Mouse (Mus musculus): ENCODE data around the gene Lrrc36. TPM values are rescaled to one million over a fixed set of nuclear protein-coding genes. Genes with fewer than 3 reads are reported as not detected.

Lrrc36 gene
- total and polyA plus RNA-seq, 3 experiments = 0.06 TPM; not detected in 2

DNA sequence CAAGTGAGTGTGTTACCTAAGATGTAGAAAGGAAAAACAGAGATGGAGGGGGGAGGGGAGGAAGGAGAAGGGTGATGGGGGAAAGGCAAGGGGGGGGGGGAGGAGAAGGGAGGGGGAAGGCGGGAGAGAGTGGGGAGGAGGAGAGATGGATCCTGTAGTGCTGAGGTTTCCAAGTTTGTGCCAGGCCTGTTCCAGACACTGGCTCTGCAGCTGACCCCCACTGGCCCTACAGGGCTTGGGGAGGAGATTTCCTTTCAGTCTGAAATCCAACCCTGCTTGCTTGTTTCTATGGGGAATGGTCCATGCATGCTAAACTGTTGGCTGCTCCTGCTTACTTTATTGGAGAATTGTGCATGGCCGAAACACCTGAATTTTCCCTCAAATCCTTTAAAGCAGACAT lies 95.4 kb downstream of the Lrrc36 start:
- no peaks in the 10 kb centered on the region for H3K79me2 ChIP-seq (ENCODE audit: control insufficient read depth, insufficient read depth, low read length, poor library complexity)
- H3K27me3 ChIP-seq (ENCODE audit: control insufficient read depth in 1 of 2, insufficient read depth in 2 of 2, low read length in 2 of 2) = no peaks in the 10 kb centered on the region
- peaks cover 4 to 8% of the 10 kb centered on the region in 2 experiments for H3K4me1 ChIP-seq (ENCODE audit: control insufficient read depth in 1 of 2, insufficient read depth in 2 of 2, low read length in 2 of 2)
- TF ChIP-seq POLR2A (IDR thresholded peaks at IDR 0.05; ENCODE audit: control insufficient read depth in 1 of 2, insufficient read depth in 1 of 2, low read depth in 1 of 2, low read length in 2 of 2, poor library complexity in 1 of 2) (no peak), ZMIZ1 (IDR thresholded peaks at IDR 0.05; ENCODE audit: low read depth, low read length) (no peak), CHD2 (IDR thresholded peaks at IDR 0.05; ENCODE audit: low read length) (no peak), MYB (IDR thresholded peaks at IDR 0.05; ENCODE audit: low read depth, low read length) (no peak), E2F4 (IDR thresholded peaks at IDR 0.05; ENCODE audit: borderline replicate concordance, low read depth, low read length) (no peak)
- no peaks in the 10 kb centered on the region for H3K9me3 ChIP-seq (replicated peaks; ENCODE audit: insufficient read depth, low read length)
- no peak overlapping the region for H3K9ac ChIP-seq (ENCODE audit: control insufficient read depth, low read depth, low read length, poor library complexity, severe bottlenecking)
- peaks cover 0 to 2% of the 10 kb centered on the region in 2 experiments; a peak in 2 of 4 replicates for H3K36me3 ChIP-seq (ENCODE audit: control insufficient read depth in 1 of 2, insufficient read depth in 2 of 2, low read length in 2 of 2)
- H3K27ac ChIP-seq (ENCODE audit: control insufficient read depth, low read depth, low read length) = no peak overlapping the region
- no peak overlapping the region for H3K4me3 ChIP-seq (ENCODE audit: control insufficient read depth in 1 of 2, insufficient read depth in 1 of 2, low read depth in 2 of 2, low read length in 2 of 2)
- no peak for DNase-seq (ENCODE audit: low read depth, low spot score)

DNA sequence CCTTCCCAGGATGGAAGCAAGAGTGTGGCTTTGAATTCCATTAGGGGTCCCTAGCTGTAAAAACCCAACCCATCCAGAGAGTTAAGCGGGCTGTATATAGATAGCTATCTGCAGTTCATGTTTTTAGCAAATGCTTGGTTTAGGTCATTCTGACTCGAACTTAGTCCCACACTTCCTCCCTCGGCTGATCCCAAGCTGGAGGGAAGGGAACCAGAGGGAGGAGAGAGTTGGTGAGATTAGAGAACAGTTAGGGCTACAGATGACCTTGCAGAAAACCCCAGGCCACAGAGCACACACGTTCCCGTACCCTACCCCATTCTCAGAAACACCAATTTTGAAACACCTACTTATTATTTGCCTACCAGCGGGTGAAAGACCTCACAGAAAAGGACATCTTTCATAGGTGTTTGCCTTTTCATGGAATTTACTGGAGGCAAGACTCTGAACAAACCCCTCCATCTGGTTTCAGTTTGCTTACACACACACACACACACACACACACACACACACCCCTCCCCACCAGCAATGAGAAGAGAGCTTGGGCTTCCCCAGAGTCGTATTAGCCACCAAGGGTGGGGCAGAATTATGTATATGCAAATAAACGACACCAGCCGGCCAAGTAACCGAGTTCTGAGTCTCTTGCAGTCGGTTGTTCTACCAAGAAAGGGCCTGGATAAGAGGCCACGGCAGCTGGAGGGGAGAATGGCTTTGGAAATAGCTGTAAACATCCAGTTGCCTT lies 96.8 kb downstream of the Lrrc36 start:
- TF ChIP-seq MAX (IDR thresholded peaks at IDR 0.05; ENCODE audit: low read length) (no peak), MAZ (IDR thresholded peaks at IDR 0.05; ENCODE audit: low read depth, low read length) (peak; percentile 78), ZMIZ1 (IDR thresholded peaks at IDR 0.05; ENCODE audit: low read depth, low read length) (0 out of 2 replicates have a peak, but pooled peaks have one; percentile 22), GATA1 (IDR thresholded peaks at IDR 0.05; ENCODE audit: low read depth, low read length) (peak; percentile 22; the same call in 1 of the 2 replicates)
- Histone ChIP-seq H3K27me3 (ENCODE audit: control insufficient read depth in 1 of 2, insufficient read depth in 2 of 2, low read length in 2 of 2) (no peaks in the 10 kb centered on the region), H3K36me3 (ENCODE audit: control insufficient read depth in 1 of 2, insufficient read depth in 2 of 2, low read length in 2 of 2) (peaks cover 0 to 2% of the 10 kb centered on the region in 2 experiments; a peak in 2 of 4 replicates), H3K4me1 (ENCODE audit: control insufficient read depth in 1 of 2, insufficient read depth in 2 of 2, low read length in 2 of 2) (peaks cover 4 to 8% of the 10 kb centered on the region in 2 experiments), H3K4me3 (ENCODE audit: control insufficient read depth in 1 of 2, insufficient read depth in 1 of 2, low read depth in 2 of 2, low read length in 2 of 2) (peak overlapping the region; percentile 52 to 57), H3K27ac (ENCODE audit: control insufficient read depth, low read depth, low read length) (peak overlapping the region; percentile 41), H3K9me3 (replicated peaks; ENCODE audit: insufficient read depth, low read length) (no peaks in the 10 kb centered on the region), H3K79me2 (ENCODE audit: control insufficient read depth, insufficient read depth, low read length, poor library complexity) (no peaks in the 10 kb centered on the region), H3K9ac (ENCODE audit: control insufficient read depth, low read depth, low read length, poor library complexity, severe bottlenecking) (peak overlapping the region; percentile 62)
- peak; percentile 63 for DNase-seq (ENCODE audit: low read depth, low spot score)

Other genes with a start within 250 kb of the Lrrc36 start
- gene Cbfb, start 242.9 kb upstream of the Lrrc36 start, total RNA-seq (2012; rRNA removed) = 32.5 and 40.6 TPM in 2 replicates
- gene Cbfb, start 242.9 kb upstream of the Lrrc36 start, polyA plus RNA-seq (2012; ENCODE audit: insufficient read depth in 1 of 2, insufficient read length in 2 of 2, low read depth in 1 of 2, low replicate concordance in 2 of 2, missing spikeins in 1 of 2) = 10 to 100 TPM in 1 of 2 experiments, not detected in 1; 37.9 TPM
- gene D230025D16Rik, start 188.4 kb upstream of the Lrrc36 start, total RNA-seq (2012; rRNA removed) = 16.0 and 18.3 TPM in 2 replicates
- gene D230025D16Rik, start 188.4 kb upstream of the Lrrc36 start, polyA plus RNA-seq (2012; ENCODE audit: insufficient read depth in 1 of 2, insufficient read length in 2 of 2, low read depth in 1 of 2, low replicate concordance in 2 of 2, missing spikeins in 1 of 2) = 10 to 100 TPM in 1 of 2 experiments, not detected in 1; 22.4 TPM
- 2.7 and 2.8 TPM in 2 replicates for gene B3gnt9, start 158.4 kb upstream of the Lrrc36 start, total RNA-seq (2012; rRNA removed)
- 1 to 10 TPM in 1 of 2 experiments, not detected in 1; 4.7 TPM for gene B3gnt9, start 158.4 kb upstream of the Lrrc36 start, polyA plus RNA-seq (2012; ENCODE audit: insufficient read depth in 1 of 2, insufficient read length in 2 of 2, low read depth in 1 of 2, low replicate concordance in 2 of 2, missing spikeins in 1 of 2)
- 29.0 and 31.0 TPM in 2 replicates for gene Tradd, start 149.0 kb upstream of the Lrrc36 start, total RNA-seq (2012; rRNA removed)
- 10 to 100 TPM in 1 of 2 experiments, not detected in 1; 33.5 TPM for gene Tradd, start 149.0 kb upstream of the Lrrc36 start, polyA plus RNA-seq (2012; ENCODE audit: insufficient read depth in 1 of 2, insufficient read length in 2 of 2, low read depth in 1 of 2, low replicate concordance in 2 of 2, missing spikeins in 1 of 2)
- gene Fbxl8, start 148.9 kb upstream of the Lrrc36 start, total RNA-seq (2012; rRNA removed) = 4.1 and 4.8 TPM in 2 replicates
- 1 to 10 TPM in 1 of 2 experiments, not detected in 1; 7.2 TPM for gene Fbxl8, start 148.9 kb upstream of the Lrrc36 start, polyA plus RNA-seq (2012; ENCODE audit: insufficient read depth in 1 of 2, insufficient read length in 2 of 2, low read depth in 1 of 2, low replicate concordance in 2 of 2, missing spikeins in 1 of 2)
- gene Hsf4, start 143.8 kb upstream of the Lrrc36 start, total RNA-seq (2012; rRNA removed) = 1.4 and 1.7 TPM in 2 replicates
- 1 to 10 TPM in 1 of 2 experiments, not detected in 1; 7.1 TPM for gene Hsf4, start 143.8 kb upstream of the Lrrc36 start, polyA plus RNA-seq (2012; ENCODE audit: insufficient read depth in 1 of 2, insufficient read length in 2 of 2, low read depth in 1 of 2, low replicate concordance in 2 of 2, missing spikeins in 1 of 2)
- 0.69 and 0.89 TPM in 2 replicates for gene Nol3, start 137.4 kb upstream of the Lrrc36 start, total RNA-seq (2012; rRNA removed)
- under 1 TPM in 1 of 2 experiments, not detected in 1; 0.63 TPM for gene Nol3, start 137.4 kb upstream of the Lrrc36 start, polyA plus RNA-seq (2012; ENCODE audit: insufficient read depth in 1 of 2, insufficient read length in 2 of 2, low read depth in 1 of 2, low replicate concordance in 2 of 2, missing spikeins in 1 of 2)
- 5.6 and 8.2 TPM in 2 replicates for gene 4931428F04Rik, start 123.7 kb upstream of the Lrrc36 start, total RNA-seq (2012; rRNA removed)
- gene 4931428F04Rik, start 123.7 kb upstream of the Lrrc36 start, polyA plus RNA-seq (2012; ENCODE audit: insufficient read depth in 1 of 2, insufficient read length in 2 of 2, low read depth in 1 of 2, low replicate concordance in 2 of 2, missing spikeins in 1 of 2) = 10 to 100 TPM in 1 of 2 experiments, not detected in 1; 13.0 TPM
- gene Exoc3l, start 117.5 kb upstream of the Lrrc36 start, total RNA-seq (2012; rRNA removed) = 0.56 and 0.69 TPM in 2 replicates
- gene Exoc3l, start 117.5 kb upstream of the Lrrc36 start, polyA plus RNA-seq (2012; ENCODE audit: insufficient read depth in 1 of 2, insufficient read length in 2 of 2, low read depth in 1 of 2, low replicate concordance in 2 of 2, missing spikeins in 1 of 2) = 1 to 10 TPM in 1 of 2 experiments, not detected in 1; 2.0 TPM
- gene E2f4, start 115.9 kb upstream of the Lrrc36 start, total RNA-seq (2012; rRNA removed) = 95.9 and 98.5 TPM in 2 replicates
- 100 to 1,000 TPM in 1 of 2 experiments, 10 to 100 TPM in 1; 97.9 to 313 TPM for gene E2f4, start 115.9 kb upstream of the Lrrc36 start, polyA plus RNA-seq (2012; ENCODE audit: insufficient read depth in 1 of 2, insufficient read length in 2 of 2, low read depth in 1 of 2, low replicate concordance in 2 of 2, missing spikeins in 1 of 2)
- 1.0 and 1.3 TPM in 2 replicates for gene Elmo3, start 108.0 kb upstream of the Lrrc36 start, total RNA-seq (2012; rRNA removed)
- gene Elmo3, start 108.0 kb upstream of the Lrrc36 start, polyA plus RNA-seq (2012; ENCODE audit: insufficient read depth in 1 of 2, insufficient read length in 2 of 2, low read depth in 1 of 2, low replicate concordance in 2 of 2, missing spikeins in 1 of 2) = 1 to 10 TPM in 1 of 2 experiments, not detected in 1; 2.9 TPM
- 2.6 and 3.2 TPM in 2 replicates for gene Lrrc29, start 87.3 kb upstream of the Lrrc36 start, total RNA-seq (2012; rRNA removed)
- 1 to 10 TPM in 1 of 2 experiments, not detected in 1; 6.1 TPM for gene Lrrc29, start 87.3 kb upstream of the Lrrc36 start, polyA plus RNA-seq (2012; ENCODE audit: insufficient read depth in 1 of 2, insufficient read length in 2 of 2, low read depth in 1 of 2, low replicate concordance in 2 of 2, missing spikeins in 1 of 2)
- gene Tmem208, start 87.2 kb upstream of the Lrrc36 start, total RNA-seq (2012; rRNA removed) = 123 and 149 TPM in 2 replicates
- gene Tmem208, start 87.2 kb upstream of the Lrrc36 start, polyA plus RNA-seq (2012; ENCODE audit: insufficient read depth in 1 of 2, insufficient read length in 2 of 2, low read depth in 1 of 2, low replicate concordance in 2 of 2, missing spikeins in 1 of 2) = 10 to 100 TPM in 1 of 2 experiments, not detected in 1; 94.5 TPM
- 2.5 and 2.8 TPM in 2 replicates for gene Fhod1, start 65.6 kb upstream of the Lrrc36 start, total RNA-seq (2012; rRNA removed)
- gene Fhod1, start 65.6 kb upstream of the Lrrc36 start, polyA plus RNA-seq (2012; ENCODE audit: insufficient read depth in 1 of 2, insufficient read length in 2 of 2, low read depth in 1 of 2, low replicate concordance in 2 of 2, missing spikeins in 1 of 2) = 10 to 100 TPM in 1 of 2 experiments, not detected in 1; 10.9 TPM
- 0.12 and 0.20 TPM in 2 replicates for gene Slc9a5, start 64.7 kb upstream of the Lrrc36 start, total RNA-seq (2012; rRNA removed)
- gene Slc9a5, start 64.7 kb upstream of the Lrrc36 start, polyA plus RNA-seq (2012; ENCODE audit: insufficient read depth in 1 of 2, insufficient read length in 2 of 2, low read depth in 1 of 2, low replicate concordance in 2 of 2, missing spikeins in 1 of 2) = 1 to 10 TPM in 1 of 2 experiments, not detected in 1; 1.9 TPM
- not detected in 2 replicates for gene Plekhg4, start 40.3 kb upstream of the Lrrc36 start, total RNA-seq (2012; rRNA removed)
- gene Plekhg4, start 40.3 kb upstream of the Lrrc36 start, polyA plus RNA-seq (2012; ENCODE audit: insufficient read depth in 1 of 2, insufficient read length in 2 of 2, low read depth in 1 of 2, low replicate concordance in 2 of 2, missing spikeins in 1 of 2) = under 1 TPM in 1 of 2 experiments, not detected in 1; 0.10 TPM
- gene Kctd19, start 69 bp upstream of the Lrrc36 start, total RNA-seq (2012; rRNA removed) = not detected in 2 replicates
- not detected for gene Kctd19, start 69 bp upstream of the Lrrc36 start, polyA plus RNA-seq (2012; ENCODE audit: insufficient read depth in 1 of 2, insufficient read length in 2 of 2, low read depth in 1 of 2, low replicate concordance in 2 of 2, missing spikeins in 1 of 2)
- gene Tppp3, start 58.0 kb downstream of the Lrrc36 start, total RNA-seq (2012; rRNA removed) = 0.42 and 0.81 TPM in 2 replicates
- 1 to 10 TPM in 1 of 2 experiments, not detected in 1; 1.7 TPM for gene Tppp3, start 58.0 kb downstream of the Lrrc36 start, polyA plus RNA-seq (2012; ENCODE audit: insufficient read depth in 1 of 2, insufficient read length in 2 of 2, low read depth in 1 of 2, low replicate concordance in 2 of 2, missing spikeins in 1 of 2)
- gene Zdhhc1, start 83.3 kb downstream of the Lrrc36 start, total RNA-seq (2012; rRNA removed) = 4.7 and 4.9 TPM in 2 replicates
- gene Zdhhc1, start 83.3 kb downstream of the Lrrc36 start, polyA plus RNA-seq (2012; ENCODE audit: insufficient read depth in 1 of 2, insufficient read length in 2 of 2, low read depth in 1 of 2, low replicate concordance in 2 of 2, missing spikeins in 1 of 2) = 10 to 100 TPM in 1 of 2 experiments, not detected in 1; 11.5 TPM
- 0.27 TPM in 1 of 2 replicates, not detected in the other for gene Hsd11b2, start 105.2 kb downstream of the Lrrc36 start, total RNA-seq (2012; rRNA removed)
- 1 to 10 TPM in 1 of 2 experiments, not detected in 1; 2.1 TPM for gene Hsd11b2, start 105.2 kb downstream of the Lrrc36 start, polyA plus RNA-seq (2012; ENCODE audit: insufficient read depth in 1 of 2, insufficient read length in 2 of 2, low read depth in 1 of 2, low replicate concordance in 2 of 2, missing spikeins in 1 of 2)
- gene Atp6v0d1, start 152.5 kb downstream of the Lrrc36 start, total RNA-seq (2012; rRNA removed) = 43.0 and 51.1 TPM in 2 replicates
- 10 to 100 TPM in 1 of 2 experiments, not detected in 1; 83.8 TPM for gene Atp6v0d1, start 152.5 kb downstream of the Lrrc36 start, polyA plus RNA-seq (2012; ENCODE audit: insufficient read depth in 1 of 2, insufficient read length in 2 of 2, low read depth in 1 of 2, low replicate concordance in 2 of 2, missing spikeins in 1 of 2)
- gene Ripor1, start 191.7 kb downstream of the Lrrc36 start, total RNA-seq (2012; rRNA removed) = 15.7 and 16.6 TPM in 2 replicates
- gene Ripor1, start 191.7 kb downstream of the Lrrc36 start, polyA plus RNA-seq (2012; ENCODE audit: insufficient read depth in 1 of 2, insufficient read length in 2 of 2, low read depth in 1 of 2, low replicate concordance in 2 of 2, missing spikeins in 1 of 2) = 100 to 1,000 TPM in 1 of 2 experiments, not detected in 1; 120 TPM
- 36.4 and 40.7 TPM in 2 replicates for gene Ctcf, start 223.0 kb downstream of the Lrrc36 start, total RNA-seq (2012; rRNA removed)
- 100 to 1,000 TPM in 1 of 2 experiments, 10 to 100 TPM in 1; 87.1 to 670 TPM for gene Ctcf, start 223.0 kb downstream of the Lrrc36 start, polyA plus RNA-seq (2012; ENCODE audit: insufficient read depth in 1 of 2, insufficient read length in 2 of 2, low read depth in 1 of 2, low replicate concordance in 2 of 2, missing spikeins in 1 of 2)
- not detected in 2 replicates for gene Agrp, start 223.8 kb downstream of the Lrrc36 start, total RNA-seq (2012; rRNA removed)
- under 1 TPM in 1 of 2 experiments, not detected in 1; 0.63 TPM for gene Agrp, start 223.8 kb downstream of the Lrrc36 start, polyA plus RNA-seq (2012; ENCODE audit: insufficient read depth in 1 of 2, insufficient read length in 2 of 2, low read depth in 1 of 2, low replicate concordance in 2 of 2, missing spikeins in 1 of 2)